Mouse (Mus musculus) liver, embryonic 14 days (tissue): ENCODE results near the gene Spdye4b. TPM values are rescaled to one million over a fixed set of nuclear protein-coding genes. Genes with fewer than 3 reads are reported as not detected.

Experiments
- polyA plus RNA-seq: library from polyadenylated mRNA; depleted of rRNA; stranded (reverse); fragments of >200 nt; gene quantifications from 2 replicates; pipeline ENCODE4 v1.2.3, GENCODE M21; 2012; rRNA removed

Spdye4b gene
- not detected in 2 replicates for polyA plus RNA-seq

DNA sequence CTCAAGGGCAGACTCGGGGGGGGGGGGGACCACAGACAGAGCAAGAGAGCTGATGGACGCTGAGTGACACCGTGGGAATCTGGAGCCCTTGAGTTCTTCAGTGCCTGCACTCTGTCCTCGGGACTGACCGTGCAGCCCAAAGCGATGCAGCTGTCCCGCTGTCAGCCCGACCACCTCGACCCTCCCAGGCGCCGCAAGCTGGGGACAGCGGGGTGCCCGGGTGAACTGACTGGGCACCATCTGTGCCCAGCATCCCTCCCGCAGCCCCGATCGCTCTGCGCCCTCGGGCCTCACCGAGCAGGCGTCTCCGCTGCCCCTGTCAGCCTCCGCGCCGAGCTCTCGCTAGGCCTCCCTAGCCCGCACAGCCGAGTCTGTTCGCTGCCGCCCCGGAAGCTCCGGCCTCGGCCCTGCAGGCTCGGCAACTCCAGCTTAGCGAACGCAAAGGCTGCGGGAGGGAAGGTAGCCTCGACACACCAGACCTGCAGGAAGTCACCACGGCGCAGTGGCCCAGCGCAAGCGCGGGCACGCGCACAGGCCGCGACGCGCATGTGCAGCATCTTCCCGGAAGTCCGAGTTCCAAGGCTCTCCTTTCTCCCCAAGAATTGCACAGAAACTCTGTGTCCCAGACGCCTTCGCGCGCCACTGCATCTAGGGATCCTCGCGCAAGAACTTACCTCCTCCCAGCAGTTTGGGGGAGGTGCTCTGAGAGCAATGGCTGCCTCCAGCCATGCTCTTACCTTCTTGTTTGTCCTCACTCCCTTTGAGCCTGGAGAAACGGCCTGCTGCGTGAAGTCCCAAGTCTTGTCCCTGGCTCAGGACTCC, at the start of gene Spdye4b, which contains the start of gene Rbak:
Gene Spdye4b (plus strand): TSS at position 763 of the 822 bp plus-strand sequence.
Gene Rbak (minus strand): TSS at position 521 of the 822 bp plus-strand sequence.

DNA sequence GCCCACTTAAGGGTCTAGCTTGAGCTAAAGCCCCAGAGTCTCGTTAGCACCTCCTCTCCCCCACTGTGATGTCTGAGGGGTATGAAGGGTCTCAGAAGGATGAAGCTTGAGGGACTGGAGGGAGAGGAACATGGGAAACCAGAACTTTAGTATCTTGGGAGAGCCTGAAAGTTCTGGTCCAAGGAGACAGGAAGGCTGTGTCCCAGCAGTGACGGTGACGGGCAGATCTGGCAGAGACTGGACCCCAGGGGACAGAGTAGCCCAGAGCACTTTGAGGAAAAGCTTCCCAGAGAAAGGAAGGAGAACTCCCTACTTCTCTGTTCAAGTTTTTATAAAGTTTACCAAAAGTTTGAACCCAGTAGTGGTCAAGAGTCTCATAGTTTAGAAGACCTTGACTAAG, 33.3 kb upstream of the Spdye4b start, which contains the start of gene Olfr718-ps1:
Gene Olfr718-ps1 (minus strand): TSS at position 101 of the 400 bp plus-strand sequence.

DNA sequence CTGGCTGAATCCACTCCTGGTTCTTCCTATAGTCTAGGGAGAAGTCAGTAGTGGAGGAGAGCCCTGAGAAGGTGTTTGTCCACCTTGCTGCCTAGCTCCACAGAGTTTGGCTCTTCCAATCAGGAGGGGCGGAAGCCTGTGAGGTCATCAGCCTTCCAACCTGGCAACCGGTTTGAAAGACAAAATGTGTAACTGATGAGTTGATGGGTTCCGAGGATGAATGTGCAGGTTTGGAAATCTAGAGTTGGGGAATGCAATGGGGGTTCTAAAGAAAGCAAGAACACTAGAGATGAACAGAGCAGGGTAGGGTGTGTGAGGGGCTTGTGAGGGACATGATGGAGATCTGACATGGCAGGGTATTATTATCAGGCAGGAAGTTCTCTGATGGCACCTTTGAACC, 46.0 kb downstream of the Spdye4b start, which contains the start of gene Spdye4a:
Gene Spdye4a (minus strand): TSS at position 101 of the 400 bp plus-strand sequence.

DNA sequence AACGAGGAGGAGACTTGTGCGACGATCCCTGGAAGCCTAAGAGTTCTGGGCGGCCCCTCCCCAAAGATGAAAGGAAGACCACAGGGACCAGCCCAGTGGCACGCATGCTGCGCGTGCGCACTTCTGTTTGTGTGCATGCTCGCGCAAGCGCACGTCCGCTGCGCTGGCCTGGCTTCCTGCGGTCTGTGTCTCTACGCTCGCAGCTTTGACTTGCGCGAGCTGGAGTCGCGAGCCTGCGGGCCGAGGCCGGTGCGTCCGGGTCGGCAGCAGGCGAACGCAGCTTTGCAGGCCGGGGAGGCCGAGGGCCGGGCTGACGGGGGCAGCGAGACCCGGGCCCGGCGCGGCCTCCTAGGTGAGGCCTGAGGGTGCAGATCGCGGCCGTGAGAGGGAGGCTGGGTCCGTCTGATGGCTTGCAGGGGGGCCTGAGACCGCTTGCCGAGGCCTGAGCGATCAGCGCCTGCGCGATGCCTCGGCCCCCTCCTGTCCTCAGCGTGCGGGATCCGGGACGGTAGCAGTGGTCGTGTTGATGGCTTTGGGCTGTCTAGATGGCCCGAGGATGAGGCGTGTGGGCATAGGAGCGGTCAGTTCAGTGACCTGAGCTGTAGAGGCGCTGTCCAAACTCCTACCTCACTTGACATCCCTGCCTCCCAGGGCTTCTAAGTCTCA, 54.3 kb downstream of the Spdye4b start, which contains the start of gene Zfp12:
Gene Zfp12 (plus strand): TSS at position 136 of the 666 bp plus-strand sequence.

Other genes starting within 250 kb of the Spdye4b start
- 21.2 and 22.8 TPM in 2 replicates for gene Fscn1, start 220.7 kb upstream of the Spdye4b start, polyA plus RNA-seq
- 9.2 and 9.6 TPM in 2 replicates for gene Rnf216, start 68.0 kb upstream of the Spdye4b start, polyA plus RNA-seq
- not detected in 2 replicates for gene Olfr718-ps1, start 33.4 kb upstream of the Spdye4b start, polyA plus RNA-seq
- gene Rbak, start 242 bp upstream of the Spdye4b start, polyA plus RNA-seq = 1.9 and 2.0 TPM in 2 replicates
- gene Spdye4a, start 45.9 kb downstream of the Spdye4b start, polyA plus RNA-seq = not detected in 2 replicates
- 2.1 and 2.3 TPM in 2 replicates for gene Zfp12, start 54.1 kb downstream of the Spdye4b start, polyA plus RNA-seq
- 0.27 and 0.32 TPM in 2 replicates for gene Zfp316, start 89.0 kb downstream of the Spdye4b start, polyA plus RNA-seq
- gene Zfp853, start 112.6 kb downstream of the Spdye4b start, polyA plus RNA-seq = 0.06 and 0.08 TPM in 2 replicates
- 10.8 and 13.9 TPM in 2 replicates for gene E130309D02Rik, start 134.3 kb downstream of the Spdye4b start, polyA plus RNA-seq
- gene Zdhhc4, start 148.2 kb downstream of the Spdye4b start, polyA plus RNA-seq = 15.1 and 16.1 TPM in 2 replicates
- 0.01 and 0.02 TPM in 2 replicates for gene Grid2ip, start 176.3 kb downstream of the Spdye4b start, polyA plus RNA-seq
- 35.5 and 44.9 TPM in 2 replicates for gene Kdelr2, start 222.8 kb downstream of the Spdye4b start, polyA plus RNA-seq